Mouse (Mus musculus): ENCODE data around the gene Osr1.

Gene Osr1

GRCm38 (mm10) chr12:9569971-9570370, at the start of gene Osr1:
TSS of gene Osr1 (plus strand) at chr12:9570116.
- peak; percentile 74 for DNase-seq (ENCODE audit: low read depth, low spot score)

GRCm38 (mm10) chr12:9550328-9550727, 19.6 kb upstream of the Osr1 start:
- no peak for DNase-seq (ENCODE audit: low read depth, low spot score)

GRCm38 (mm10) chr12:9564956-9565355, 5.0 kb upstream of the Osr1 start:
- DNase-seq (ENCODE audit: low read depth, low spot score), result no peak

- DNase-seq (ENCODE audit: low read depth, low spot score), result no peak
These were observed 630 bp downstream of the Osr1 start for GRCm38 (mm10) chr12:9570496-9570995.

GRCm38 (mm10) chr12:9571276-9571940, 1.5 kb downstream of the Osr1 start:
- DNase-seq (ENCODE audit: low read depth, low spot score), result no peak

GRCm38 (mm10) chr12:9572022-9572421, 2.1 kb downstream of the Osr1 start:
- DNase-seq (ENCODE audit: low read depth, low spot score), result no peak

GRCm38 (mm10) chr12:9573682-9574081, 3.8 kb downstream of the Osr1 start:
- DNase-seq (ENCODE audit: low read depth, low spot score), result no peak

GRCm38 (mm10) chr12:9574244-9574871, 4.4 kb downstream of the Osr1 start:
- DNase-seq (ENCODE audit: low read depth, low spot score), result no peak

- DNase-seq (ENCODE audit: low read depth, low spot score), result no peak
These were observed 5.5 kb downstream of the Osr1 start for GRCm38 (mm10) chr12:9575158-9576042.

GRCm38 (mm10) chr12:9576043-9576538, 6.2 kb downstream of the Osr1 start:
- DNase-seq (ENCODE audit: low read depth, low spot score), result no peak

GRCm38 (mm10) chr12:9577610-9578009, 7.7 kb downstream of the Osr1 start:
- no peak for DNase-seq (ENCODE audit: low read depth, low spot score)

GRCm38 (mm10) chr12:9578591-9578990, 8.7 kb downstream of the Osr1 start:
- DNase-seq (ENCODE audit: low read depth, low spot score), result no peak

GRCm38 (mm10) chr12:9579301-9580030, 9.6 kb downstream of the Osr1 start:
- DNase-seq (ENCODE audit: low read depth, low spot score), result no peak

GRCm38 (mm10) chr12:9580041-9580905, 10.4 kb downstream of the Osr1 start:
- DNase-seq (ENCODE audit: low read depth, low spot score), result no peak

- no peak for DNase-seq (ENCODE audit: low read depth, low spot score)
These were observed 11.1 kb downstream of the Osr1 start for GRCm38 (mm10) chr12:9581011-9581410.

GRCm38 (mm10) chr12:9581506-9581905, 11.6 kb downstream of the Osr1 start:
- no peak for DNase-seq (ENCODE audit: low read depth, low spot score)

- no peak for DNase-seq (ENCODE audit: low read depth, low spot score)
These were observed 12.5 kb downstream of the Osr1 start for GRCm38 (mm10) chr12:9582248-9582995.

GRCm38 (mm10) chr12:9583380-9583779, 13.5 kb downstream of the Osr1 start:
- no peak for DNase-seq (ENCODE audit: low read depth, low spot score)

GRCm38 (mm10) chr12:9584366-9585084, 14.6 kb downstream of the Osr1 start:
- peak; percentile 74 for DNase-seq (ENCODE audit: low read depth, low spot score)
